In genomic region chr7:73325503-73325902, GRCm38 (mm10) we compare ENCODE assay signal across 23 mouse cellular contexts. TPM values are rescaled to one million over a fixed set of nuclear protein-coding genes. Genes with fewer than 3 reads are reported as not detected.
"Had no signal": no experiment of that assay in that cellular context is flagged by ENCODE, and none has a peak within 500 bp of the region (broad histone marks: within the 10 kb centered on the region; RNA-seq: fewer than 3 reads in every experiment).

No protein-coding gene starts in this region.

- H3K4me1 ChIP-seq: liver, embryonic 13.5 days; liver, embryonic 15.5 days had no signal

- H3K9ac ChIP-seq: heart, embryonic 12.5 days; hindbrain, embryonic 12.5 days; hindbrain, embryonic 14.5 days; intestine, embryonic 15.5 days; limb, embryonic 12.5 days; liver, embryonic 13.5 days; liver, embryonic 15.5 days had no signal

- DNase-seq: kidney, adult 18-20 months; kidney, adult 8-10 months; kidney, postnatal 10 days; kidney, postnatal 25 days; liver; liver, embryonic 13.5 days had no signal

- ATAC-seq: forebrain, embryonic 16.5 days; hindbrain, embryonic 16.5 days; inflammation-experienced regulatory T-cells, adult 6 months; intestine, embryonic 15.5 days; intestine, postnatal 0 days had no signal

- H3K4me2 ChIP-seq: heart, embryonic 12.5 days; hindbrain, embryonic 12.5 days; hindbrain, embryonic 14.5 days; intestine, embryonic 15.5 days; limb, embryonic 12.5 days; liver, embryonic 11.5 days; liver, embryonic 13.5 days; liver, embryonic 15.5 days had no signal

- H3K4me3 ChIP-seq: heart, adult 2 months; heart, embryonic 12.5 days; hindbrain, embryonic 10.5 days; hindbrain, embryonic 12.5 days; intestine, embryonic 15.5 days; layer of hippocampus, adult 2 months; left cerebral cortex, adult 2 months; limb, embryonic 10.5 days; limb, embryonic 12.5 days; liver, embryonic 13.5 days; liver, embryonic 15.5 days had no signal

- H3K27ac ChIP-seq: hindbrain, embryonic 10.5 days; hindbrain, embryonic 12.5 days; hindbrain, embryonic 14.5 days; intestine, embryonic 15.5 days; limb, embryonic 10.5 days; limb, embryonic 12.5 days; liver, embryonic 13.5 days; liver, embryonic 15.5 days had no signal

- H3K36me3 ChIP-seq: heart, embryonic 12.5 days; hindbrain, embryonic 10.5 days; hindbrain, embryonic 12.5 days; intestine, embryonic 15.5 days; limb, embryonic 10.5 days; limb, embryonic 12.5 days; liver, embryonic 13.5 days; liver, embryonic 15.5 days had no signal

- H3K27me3 ChIP-seq: hindbrain, embryonic 12.5 days; intestine, embryonic 15.5 days; liver, embryonic 13.5 days; liver, embryonic 15.5 days had no signal

- H3K9me3 ChIP-seq: heart, embryonic 12.5 days; hindbrain, embryonic 12.5 days; intestine, embryonic 15.5 days; limb, embryonic 10.5 days; liver, embryonic 13.5 days; liver, embryonic 15.5 days had no signal

RNA-seq across cellular contexts. Expression of gene Rgma, which starts 49.8 kb away (rescaled TPM):
- total RNA-seq: granulocyte monocyte progenitor cell, adult 5-6 weeks had no signal
- polyA plus RNA-seq: inflammation-experienced regulatory T-cells, adult 6 months had no signal
